18 mouse cellular contexts compared by ENCODE assay signal in genomic region chr7:122844831-122845230, GRCm38 (mm10).
DNase-seq lines count a peak whose midpoint lies in the region; ATAC-seq and TF ChIP-seq lines count a peak whose summit lies in the region.
"Had no signal": no experiment of that assay in that cellular context is flagged by ENCODE, and none has a peak within 500 bp of the region (broad histone marks: within the 10 kb centered on the region; RNA-seq: fewer than 3 reads in every experiment).

No protein-coding gene starts in this region.

- H3K27me3 ChIP-seq in stomach, postnatal 0 days (ENCODE audit: control insufficient read depth, insufficient read depth, low read length), result no peaks in the 10 kb centered on the region
- H3K27me3 ChIP-seq: embryonic facial prominence, embryonic 12.5 days; forebrain, embryonic 13.5 days; forebrain, embryonic 15.5 days had no signal

- no peaks in the 10 kb centered on the region for H3K9me3 ChIP-seq in stomach, postnatal 0 days (ENCODE audit: control insufficient read depth, low read length)
- H3K9me3 ChIP-seq: embryonic facial prominence, embryonic 10.5 days; embryonic facial prominence, embryonic 12.5 days; forebrain, embryonic 13.5 days; forebrain, embryonic 15.5 days had no signal

- H3K4me2 ChIP-seq in stomach, postnatal 0 days (replicated peaks; ENCODE audit: low read depth), result no peak overlapping the region
- H3K4me2 ChIP-seq: embryonic facial prominence, embryonic 12.5 days; forebrain, embryonic 13.5 days; forebrain, embryonic 15.5 days had no signal

- no peak overlapping the region for H3K9ac ChIP-seq in stomach, postnatal 0 days (ENCODE audit: low read length)
- H3K9ac ChIP-seq: embryonic facial prominence, embryonic 12.5 days; forebrain, embryonic 13.5 days; forebrain, embryonic 15.5 days; forebrain, postnatal 0 days had no signal

- DNase-seq in left cerebral cortex, postnatal 14 days (ENCODE audit: low spot score in 2 of 2), result peak; percentile 10 to 21
- no peak for DNase-seq in left cerebral cortex, adult 2 months (ENCODE audit: extremely low spot score in 1 of 2, low spot score in 2 of 2)
- peak; percentile 11 for DNase-seq in right cerebral cortex, postnatal 25 days
- DNase-seq in right cerebral cortex, adult 2 months (ENCODE audit: low spot score in 2 of 2), result no peak
- DNase-seq in stomach, postnatal 0 days (ENCODE audit: low spot score), result no peak
- DNase-seq: adrenal gland, adult 2 months; adrenal gland, postnatal 10 days; adrenal gland, postnatal 25 days; cerebellum, adult 11-12 months; cerebellum, adult 2 months; cerebellum, adult 9-10 months; cerebellum, postnatal 10 days; cerebellum, postnatal 25 days; forebrain, postnatal 0 days had no signal

- TF ChIP-seq EP300 in stomach, postnatal 0 days (optimal IDR thresholded peaks at IDR 0.05), result no peak

- no peak overlapping the region for H3K4me3 ChIP-seq in left cerebral cortex, adult 2 months
- no peak overlapping the region for H3K4me3 ChIP-seq in stomach, postnatal 0 days (ENCODE audit: low read depth, low read length)
- H3K4me3 ChIP-seq: embryonic facial prominence, embryonic 10.5 days; embryonic facial prominence, embryonic 12.5 days; forebrain, embryonic 13.5 days; forebrain, embryonic 15.5 days had no signal

- ATAC-seq in stomach, postnatal 0 days (ENCODE audit: low FRiP score, low TSS enrichment), result no peak
- ATAC-seq: forebrain, embryonic 13.5 days; forebrain, embryonic 15.5 days; forebrain, postnatal 0 days had no signal

- H3K36me3 ChIP-seq in stomach, postnatal 0 days (ENCODE audit: control insufficient read depth, insufficient read depth, low read length), result no peaks in the 10 kb centered on the region
- H3K36me3 ChIP-seq: embryonic facial prominence, embryonic 10.5 days; embryonic facial prominence, embryonic 12.5 days; forebrain, embryonic 15.5 days had no signal

- intact Hi-C loops in left cerebral cortex, postnatal 14 days (cut with DNase I), result no loop called here
- intact Hi-C loops in left cerebral cortex, adult 2 months (cut with DNase I), result no loop called here

- 70% methylated on average over 2 of the region's 2 CpGs for WGBS in stomach, postnatal 0 days

- H3K27ac ChIP-seq in left cerebral cortex, adult 2 months, result no peak overlapping the region
- H3K27ac ChIP-seq in stomach, postnatal 0 days (replicated peaks), result no peak overlapping the region
- H3K27ac ChIP-seq: embryonic facial prominence, embryonic 10.5 days; embryonic facial prominence, embryonic 12.5 days; forebrain, embryonic 13.5 days; forebrain, embryonic 15.5 days had no signal

- H3K4me1 ChIP-seq in stomach, postnatal 0 days (replicated peaks; ENCODE audit: control insufficient read depth, insufficient read depth), result no peaks in the 10 kb centered on the region
- H3K4me1 ChIP-seq: embryonic facial prominence, embryonic 10.5 days; embryonic facial prominence, embryonic 12.5 days; forebrain, embryonic 13.5 days; forebrain, embryonic 15.5 days had no signal

- no peak for TF ChIP-seq CTCF in left cerebral cortex, adult 2 months (IDR thresholded peaks at IDR 0.05)
- TF ChIP-seq CTCF in stomach, postnatal 0 days (IDR thresholded peaks at IDR 0.05; ENCODE audit: low read depth), result no peak

Comparison
In these comparisons a context has a peak if more than half of its experiments do, and no peak if none do; other contexts are left out.
1. DNase-seq: peak in left cerebral cortex, postnatal 14 days (2 of 2) and right cerebral cortex, postnatal 25 days (single experiment); none in left cerebral cortex, adult 2 months (0 of 2), right cerebral cortex, adult 2 months (0 of 2) and stomach, postnatal 0 days (single experiment).